Mouse (Mus musculus) hindbrain, embryonic 13.5 days (tissue): ENCODE measurements at regions not wholly inside any gene's neighbourhood (a gene's known extent, or its start where the extent isn't known, plus 50 kb on each side); places are given as distances from the start of the nearest gene placed in this dataset.
"Not testable (repeated sequence)": the region's sequence is repeated elsewhere in the genome, so short reads cannot be mapped to it uniquely, and the experiment has no call there.

Experiments used
- ATAC-seq: fragments of 200-750 bp; cut with Nextera tagmentation; 2 replicates; pipeline ENCODE4 v1.8.0; 2017; ENCODE audit warnings: moderate TSS enrichment; ENCODE audit not compliant: low FRiP score
- H3K27ac ChIP-seq: fragments of 300-500 bp; sonication (generic); 2 replicates; pipeline ENCODE4 v1.5.1; 2015; ENCODE audit warnings: inconsistent platforms, mild to moderate bottlenecking, moderate library complexity
- H3K27me3 ChIP-seq: fragments of 300-500 bp; sonication (generic); 2 replicates; pipeline ENCODE4 v1.6.1; 2015; ENCODE audit warnings: mild to moderate bottlenecking, inconsistent platforms
- H3K36me3 ChIP-seq: fragments of 300-500 bp; sonication (generic); 2 replicates; pipeline ENCODE4 v1.6.1; 2015; ENCODE audit warnings: mild to moderate bottlenecking, inconsistent platforms
- H3K4me1 ChIP-seq: fragments of 300-500 bp; sonication (generic); replicated peaks from 2 replicates; pipeline ENCODE4 v1.6.1; 2015; ENCODE audit warnings: inconsistent platforms
- H3K4me2 ChIP-seq: fragments of 300-500 bp; sonication (generic); 2 replicates; pipeline ENCODE4 v1.6.1; 2015; ENCODE audit warnings: inconsistent platforms, mild to moderate bottlenecking, moderate library complexity
- H3K4me3 ChIP-seq: fragments of 300-500 bp; sonication (generic); 2 replicates; pipeline ENCODE4 v1.5.1; 2015; ENCODE audit warnings: mild to moderate bottlenecking, inconsistent platforms
- H3K9ac ChIP-seq: fragments of 300-500 bp; sonication (generic); 2 replicates; pipeline ENCODE4 v1.6.1; 2015; ENCODE audit warnings: mild to moderate bottlenecking, inconsistent platforms
- H3K9me3 ChIP-seq: fragments of 300-500 bp; sonication (generic); 2 replicates; pipeline ENCODE4 v1.6.1; 2016; ENCODE audit warnings: inconsistent platforms
- WGBS: fragments of 180-500 bp; shearing (Covaris S2); methylation state at CpG from one replicate; pipeline ENCODE4 v1.1.7; 2015; 5-methylcytosine and 5-hydroxymethylcytosine counted together

DNA sequence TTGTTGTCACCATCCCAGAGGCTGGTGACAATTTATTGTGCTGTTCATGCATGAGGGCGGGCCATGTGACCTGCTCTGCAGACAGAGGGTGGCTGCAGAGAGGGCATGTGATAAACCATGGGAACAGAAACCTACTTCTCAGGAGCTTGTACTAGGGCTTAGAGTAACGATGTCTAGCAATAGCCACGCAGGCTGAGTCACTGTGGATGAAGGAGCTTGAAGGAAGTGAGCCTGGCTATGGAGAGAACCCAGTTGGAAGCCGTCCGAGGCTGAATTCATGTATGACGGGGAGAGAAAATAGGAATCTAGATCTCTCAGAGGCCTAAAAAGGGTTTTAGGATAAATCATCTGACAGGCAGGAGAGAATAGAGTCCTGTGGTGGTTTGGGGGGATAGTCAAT, 988.0 kb downstream of the 4930447A16Rik start:
- ATAC-seq, result no peak
- Histone ChIP-seq H3K9ac (no peak overlapping the region), H3K4me3 (no peak overlapping the region), H3K4me1 (no peaks in the 10 kb centered on the region), H3K27me3 (no peaks in the 10 kb centered on the region), H3K27ac (no peak overlapping the region), H3K36me3 (no peaks in the 10 kb centered on the region), H3K9me3 (no peaks in the 10 kb centered on the region), H3K4me2 (no peak overlapping the region)
- 91% methylated on average over 6 of the region's 6 CpGs for WGBS

GRCm38 (mm10) chr15:38414318-38415090, 989.1 kb downstream of the 4930447A16Rik start:
- no peaks in the 10 kb centered on the region for H3K9me3 ChIP-seq
- H3K9ac ChIP-seq, result no peak overlapping the region
- H3K4me2 ChIP-seq, result no peak overlapping the region
- no peaks in the 10 kb centered on the region for H3K4me1 ChIP-seq
- no peak overlapping the region for H3K4me3 ChIP-seq
- 82% methylated on average over 8 of the region's 8 CpGs for WGBS
- ATAC-seq, result no peak
- H3K27ac ChIP-seq, result no peak overlapping the region
- no peaks in the 10 kb centered on the region for H3K27me3 ChIP-seq
- no peaks in the 10 kb centered on the region for H3K36me3 ChIP-seq

- 81% methylated on average over 2 of the region's 2 CpGs for WGBS
- H3K36me3 ChIP-seq, result no peaks in the 10 kb centered on the region
- H3K4me3 ChIP-seq, result no peak overlapping the region
Observed at GRCm38 (mm10) chr15:38415091-38415486, 989.7 kb downstream of the 4930447A16Rik start.

DNA sequence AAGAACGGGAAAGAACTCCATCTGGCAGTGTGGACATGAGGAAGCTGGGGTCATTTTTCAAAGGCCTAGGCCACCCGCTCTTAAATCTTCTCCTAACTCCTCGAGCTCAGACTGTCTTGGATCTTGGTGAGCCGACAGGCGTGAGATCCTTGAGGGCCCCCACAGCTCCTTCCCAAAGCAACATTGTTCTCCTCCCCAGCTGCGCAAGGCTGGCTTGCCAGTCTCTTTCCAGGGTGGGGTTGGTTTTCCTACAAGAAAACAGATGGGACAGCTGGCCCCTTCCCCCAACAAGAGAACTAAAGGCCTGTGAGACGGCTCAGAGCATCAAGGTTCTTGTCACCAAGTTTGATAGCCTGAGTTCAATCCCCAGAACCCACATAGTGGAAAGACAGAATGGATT, 994.3 kb downstream of the 4930447A16Rik start:
- Histone ChIP-seq H3K9ac (no peak overlapping the region), H3K4me2 (no peak overlapping the region), H3K27ac (no peak overlapping the region), H3K27me3 (no peaks in the 10 kb centered on the region), H3K9me3 (no peaks in the 10 kb centered on the region), H3K4me1 (peaks cover 3% of the 10 kb centered on the region; the same call in 1 of the 2 replicates), H3K36me3 (no peaks in the 10 kb centered on the region), H3K4me3 (no peak overlapping the region)
- WGBS, result 74% methylated on average over 7 of the region's 7 CpGs
- no peak for ATAC-seq

More at GRCm38 (mm10) chr15:38415091-38415486, 989.7 kb downstream of the 4930447A16Rik start:
- H3K9ac ChIP-seq, result no peak overlapping the region
- H3K4me1 ChIP-seq, result no peaks in the 10 kb centered on the region
- ATAC-seq, result no peak
- H3K27ac ChIP-seq, result no peak overlapping the region
- no peak overlapping the region for H3K4me2 ChIP-seq
- H3K27me3 ChIP-seq, result no peaks in the 10 kb centered on the region
- no peaks in the 10 kb centered on the region for H3K9me3 ChIP-seq

DNA sequence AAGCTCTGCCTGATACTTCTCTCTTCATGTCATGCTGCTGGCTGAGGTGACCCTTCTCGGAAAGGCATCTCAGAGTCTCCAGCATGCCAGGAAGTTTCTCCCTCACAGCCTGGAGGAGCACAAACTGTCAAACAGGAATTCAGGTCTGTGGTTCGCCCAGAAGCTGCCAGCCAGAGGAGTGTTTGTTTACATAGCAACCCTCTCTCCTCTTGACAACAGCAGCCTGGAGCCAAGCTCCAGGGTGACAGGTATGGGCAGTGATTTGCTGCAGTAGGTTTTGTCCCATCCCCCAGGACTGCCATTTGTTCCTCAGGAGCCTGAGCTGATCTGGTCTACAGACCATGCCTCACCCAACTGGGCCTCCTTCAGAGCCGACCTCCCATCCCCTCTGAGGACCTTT, 995.4 kb downstream of the 4930447A16Rik start:
- ATAC-seq, result no peak
- H3K4me2 ChIP-seq, result no peak overlapping the region
- no peaks in the 10 kb centered on the region for H3K9me3 ChIP-seq
- no peak overlapping the region for H3K27ac ChIP-seq
- 55% methylated on average over 3 of the region's 3 CpGs for WGBS
- H3K4me3 ChIP-seq, result no peak overlapping the region
- no peaks in the 10 kb centered on the region for H3K27me3 ChIP-seq
- H3K36me3 ChIP-seq, result no peaks in the 10 kb centered on the region
- no peak overlapping the region for H3K9ac ChIP-seq
- H3K4me1 ChIP-seq, result peaks cover 3% of the 10 kb centered on the region; the same call in 1 of the 2 replicates

GRCm38 (mm10) chr15:38422741-38423140, 997.4 kb downstream of the 4930447A16Rik start:
- Histone ChIP-seq H3K4me2 (no peak overlapping the region), H3K9ac (no peak overlapping the region), H3K36me3 (no peaks in the 10 kb centered on the region), H3K4me1 (peaks cover 3% of the 10 kb centered on the region; the same call in 1 of the 2 replicates), H3K9me3 (no peaks in the 10 kb centered on the region), H3K4me3 (no peak overlapping the region), H3K27ac (no peak overlapping the region), H3K27me3 (no peaks in the 10 kb centered on the region)
- 84% methylated on average over 6 of the region's 6 CpGs for WGBS
- no peak for ATAC-seq

- 0 out of 2 replicates have a peak, but pooled peaks cover 2% of the 10 kb centered on the region for H3K9me3 ChIP-seq
- 78% methylated on average over 4 of the region's 4 CpGs for WGBS
- ATAC-seq, result no peak
- no peak overlapping the region for H3K9ac ChIP-seq
- no peak overlapping the region for H3K4me2 ChIP-seq
- no peak overlapping the region for H3K27ac ChIP-seq
- H3K4me1 ChIP-seq, result peaks cover 3% of the 10 kb centered on the region; the same call in 1 of the 2 replicates
- no peaks in the 10 kb centered on the region for H3K27me3 ChIP-seq
- H3K4me3 ChIP-seq, result no peak overlapping the region
- H3K36me3 ChIP-seq, result no peaks in the 10 kb centered on the region
Observed at GRCm38 (mm10) chr15:38425506-38425905, 1000.2 kb downstream of the 4930447A16Rik start.

GRCm38 (mm10) chr15:38427966-38428365, 1002.6 kb downstream of the 4930447A16Rik start:
- no peak for ATAC-seq
- Histone ChIP-seq H3K9me3 (0 out of 2 replicates have a peak, but pooled peaks cover 2% of the 10 kb centered on the region), H3K4me1 (no peaks in the 10 kb centered on the region), H3K36me3 (no peaks in the 10 kb centered on the region), H3K4me3 (no peak overlapping the region), H3K4me2 (no peak overlapping the region), H3K9ac (no peak overlapping the region), H3K27ac (no peak overlapping the region), H3K27me3 (no peaks in the 10 kb centered on the region)
- WGBS, result 50% methylated on average over 1 of the region's 1 CpGs

DNA sequence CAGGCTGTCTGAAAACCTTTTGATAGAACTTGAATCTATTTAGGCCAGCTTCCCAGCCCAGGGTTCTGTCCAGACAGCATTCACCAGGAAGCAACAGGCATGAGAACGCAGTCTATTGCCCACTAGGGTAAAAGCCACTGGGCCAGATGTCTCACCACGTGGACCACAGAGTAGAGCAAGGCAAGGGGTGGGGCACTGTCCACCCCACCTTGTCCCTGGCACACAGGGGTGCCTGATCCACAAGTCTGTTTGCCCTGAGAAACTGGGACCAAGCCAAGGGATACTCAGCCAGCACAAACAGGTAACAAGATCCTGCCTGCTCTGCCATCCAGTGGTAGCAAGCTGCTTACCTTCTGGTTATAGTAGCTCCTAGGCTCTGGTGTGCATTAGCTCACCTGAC, 1006.3 kb downstream of the 4930447A16Rik start:
- 67% methylated on average over 2 of the region's 2 CpGs for WGBS
- no peak overlapping the region for H3K4me2 ChIP-seq
- no peak for ATAC-seq

GRCm38 (mm10) chr15:38433386-38433785, 1008.0 kb downstream of the 4930447A16Rik start:
- Histone ChIP-seq H3K36me3 (no peaks in the 10 kb centered on the region), H3K9me3 (peaks cover 13% of the 10 kb centered on the region; the same call in 1 of the 2 replicates), H3K4me1 (no peaks in the 10 kb centered on the region), H3K4me3 (no peak overlapping the region), H3K27ac (no peak overlapping the region), H3K4me2 (no peak overlapping the region), H3K9ac (no peak overlapping the region), H3K27me3 (no peaks in the 10 kb centered on the region)
- no peak for ATAC-seq
- 88% methylated on average over 7 of the region's 7 CpGs for WGBS

More for the DNA sequence above, 1006.3 kb downstream of the 4930447A16Rik start:
- Histone ChIP-seq H3K36me3 (no peaks in the 10 kb centered on the region), H3K27ac (no peak overlapping the region), H3K9ac (no peak overlapping the region), H3K9me3 (peaks cover 14% of the 10 kb centered on the region; the same call in 1 of the 2 replicates), H3K4me3 (no peak overlapping the region), H3K27me3 (no peaks in the 10 kb centered on the region), H3K4me1 (no peaks in the 10 kb centered on the region)

GRCm38 (mm10) chr15:38434239-38434638, 1008.9 kb downstream of the 4930447A16Rik start:
- H3K27me3 ChIP-seq, H3K9ac ChIP-seq, H3K27ac ChIP-seq, H3K4me3 ChIP-seq, H3K4me2 ChIP-seq, H3K4me1 ChIP-seq, ATAC-seq, H3K36me3 ChIP-seq: not testable (repeated sequence)
- peaks cover 12% of the 10 kb centered on the region; the same call in 1 of the 2 replicates for H3K9me3 ChIP-seq
- WGBS, result 90% methylated on average over 2 of the region's 2 CpGs
